Mouse (Mus musculus) heart, postnatal 25 days (tissue): Measurements from ENCODE around the gene Pon1. TPM values are rescaled to one million over a fixed set of nuclear protein-coding genes. Genes with fewer than 3 reads are reported as not detected.

Experiments used
- DNase-seq: peaks from one replicate; pipeline ENCODE4 v3.0.0; 2022; ENCODE audit warnings: low spot score
- intact Hi-C: fragments of 180-260 bp; cut with DNase I; formaldehyde crosslinking; loops from one replicate; pipeline ENCODE4 v1.15.1; 2025
- total RNA-seq, 2 experiments: library from RNA; stranded (reverse); gene quantifications; 2 replicates each; pipeline ENCODE4 v1.2.3; 2021

Gene Pon1
- total RNA-seq, 2 experiments from 2014 or later = not detected

- intact Hi-C loops = no loop called here
- no peak for DNase-seq
These were observed 54.1 kb downstream of the Pon1 start for GRCm38 (mm10) chr6:5139666-5140065.

- DNase-seq = no peak
- intact Hi-C loops = no loop called here
These were observed 54.7 kb downstream of the Pon1 start for GRCm38 (mm10) chr6:5138875-5139631.

DNA sequence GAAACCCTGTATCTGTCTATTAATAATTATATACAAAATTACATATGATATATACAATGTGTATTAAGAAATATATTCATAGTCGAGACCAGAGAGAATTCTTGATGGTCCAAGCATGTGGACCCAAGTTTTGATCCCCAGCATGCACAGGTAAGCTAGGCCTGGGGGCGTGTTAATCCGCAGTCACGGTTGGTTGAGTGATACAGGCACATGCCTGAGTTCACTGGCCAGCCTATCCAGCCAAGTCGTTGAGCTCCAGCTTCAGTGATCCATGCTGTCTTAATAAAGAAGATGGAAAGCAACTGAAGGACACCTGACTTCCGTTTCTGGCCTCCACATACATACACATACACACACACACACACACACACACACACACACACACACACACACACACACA lies 57.7 kb downstream of the Pon1 start:
- no peak for DNase-seq
- intact Hi-C loops = no loop called here

DNA sequence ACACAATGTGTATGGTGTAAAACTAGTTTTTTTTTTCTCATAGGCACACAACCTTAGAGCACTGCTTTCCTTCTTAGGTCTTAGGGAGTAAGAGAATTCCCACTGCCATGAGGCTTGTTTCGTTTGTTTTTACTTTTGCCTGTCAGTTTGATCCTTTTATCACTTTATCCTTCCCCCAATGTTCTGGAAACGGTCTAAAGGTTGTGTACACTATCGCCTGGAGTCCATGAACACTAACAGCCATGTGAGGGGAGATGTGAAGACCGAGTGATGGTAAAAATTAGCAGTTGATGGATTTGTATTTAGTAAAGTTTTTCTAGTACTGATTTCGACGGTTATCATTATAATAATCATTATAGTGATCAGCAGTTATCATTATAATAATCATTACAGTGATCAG lies 58.8 kb downstream of the Pon1 start:
- intact Hi-C loops = no loop called here
- DNase-seq = no peak

GRCm38 (mm10) chr6:5129364-5130093 lies 64.2 kb downstream of the Pon1 start:
- no peak for DNase-seq
- intact Hi-C loops = no loop called here

GRCm38 (mm10) chr6:5120229-5120628 lies 73.5 kb downstream of the Pon1 start:
- intact Hi-C loops = no loop called here
- no peak for DNase-seq

DNA sequence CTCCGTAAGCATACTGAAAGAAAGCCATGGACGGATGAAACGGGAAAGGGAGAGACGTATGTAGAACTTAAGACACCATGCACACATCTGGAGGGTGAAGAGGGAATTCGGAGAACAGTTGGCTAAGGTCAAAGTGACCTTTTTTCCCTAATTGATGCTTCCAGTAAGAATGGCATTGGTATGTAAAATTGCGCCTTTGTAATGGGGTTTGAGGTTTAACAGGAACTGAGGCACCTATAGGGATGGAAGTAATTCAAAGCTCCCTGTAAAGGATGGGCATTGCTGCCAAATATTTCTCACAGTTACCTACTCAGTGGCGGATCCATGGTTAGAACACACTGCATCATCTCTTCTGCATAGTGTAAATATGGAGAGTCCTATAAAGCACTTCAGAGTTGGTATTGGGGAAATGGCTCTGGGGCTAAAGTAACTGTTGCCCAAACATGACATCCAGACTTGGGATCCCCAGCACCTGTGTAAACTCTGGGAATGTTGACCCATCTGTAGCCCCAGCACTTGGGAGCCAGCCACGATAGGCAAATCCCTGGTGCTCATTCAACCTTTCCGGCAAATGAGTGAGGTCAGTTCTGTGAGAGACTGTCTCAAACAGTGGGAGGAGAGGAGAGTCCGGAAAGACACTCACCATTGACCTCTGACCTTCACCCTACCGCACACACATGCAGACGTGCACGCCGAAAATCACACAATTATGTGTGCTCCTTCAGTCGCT lies 74.4 kb downstream of the Pon1 start:
- no peak for DNase-seq
- intact Hi-C loops = no loop called here

Other genes starting within 250 kb of the Pon1 start
- 10 to 100 TPM; 19.4 to 20.0 TPM for gene Pon3, start 62.3 kb upstream of the Pon1 start, total RNA-seq
- 10 to 100 TPM; 15.6 to 18.3 TPM for gene Pon2, start 104.5 kb upstream of the Pon1 start, total RNA-seq
- 1 to 10 TPM; 6.2 to 9.7 TPM for gene Asb4, start 189.4 kb upstream of the Pon1 start, total RNA-seq